Mouse (Mus musculus): ENCODE data around the gene Ptrh2. TPM values are rescaled to one million over a fixed set of nuclear protein-coding genes. Genes with fewer than 3 reads are reported as not detected.

Gene Ptrh2
- total RNA-seq, 2 experiments from 2014 or later: 9.9 to 10.2 TPM

DNA sequence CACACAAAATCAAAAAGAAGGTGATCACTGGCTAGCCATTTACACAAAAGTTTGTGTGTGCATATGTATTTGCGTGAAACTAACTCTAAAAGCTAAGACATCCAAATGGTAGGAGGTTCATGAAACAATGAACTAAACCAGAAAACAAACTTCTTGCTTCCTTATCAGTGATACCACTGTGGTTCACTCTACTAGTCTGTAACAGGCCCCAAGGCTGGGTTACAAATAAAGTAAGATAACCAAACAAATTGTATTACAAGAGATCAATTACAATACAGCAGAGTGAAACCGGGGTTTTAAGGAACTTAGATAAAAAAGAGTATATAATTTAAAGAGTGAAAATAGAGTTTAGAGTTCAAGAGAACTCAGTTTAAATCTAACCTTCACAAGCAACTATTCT is 16.2 kb upstream of the Ptrh2 start:
- DNase-seq (ENCODE audit: low spot score in 2 of 2): no peak

DNA sequence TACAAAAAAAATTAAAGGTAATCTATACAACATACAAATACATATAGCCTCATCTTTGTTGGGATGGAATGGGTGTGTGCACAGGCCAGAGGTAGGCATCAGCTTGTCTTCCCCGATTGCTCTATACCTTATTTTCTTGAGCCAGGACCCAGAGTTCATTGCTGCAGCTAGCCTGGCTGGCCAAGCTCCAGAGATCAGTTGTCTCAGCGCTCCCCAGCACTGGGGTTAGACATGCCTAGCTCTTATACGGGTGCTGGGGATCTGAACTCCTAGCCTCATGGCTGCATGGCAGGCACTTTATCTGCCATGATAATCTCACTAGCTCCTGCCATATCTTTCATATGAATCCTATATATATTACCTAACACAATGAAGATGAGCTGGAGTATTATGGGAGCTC is 15.6 kb upstream of the Ptrh2 start:
- DNase-seq (ENCODE audit: low spot score in 2 of 2): no peak

- peak in 1 of 2 experiments; percentile 37 for DNase-seq (ENCODE audit: low spot score in 2 of 2)
Observed at GRCm38 (mm10) chr11:86671041-86671675, 12.6 kb upstream of the Ptrh2 start.

GRCm38 (mm10) chr11:86672772-86673171 is 11.0 kb upstream of the Ptrh2 start:
- no peak for DNase-seq (ENCODE audit: low spot score in 2 of 2)

- no peak for DNase-seq (ENCODE audit: low spot score in 2 of 2)
Observed at GRCm38 (mm10) chr11:86675520-86675919, 8.3 kb upstream of the Ptrh2 start.

DNA sequence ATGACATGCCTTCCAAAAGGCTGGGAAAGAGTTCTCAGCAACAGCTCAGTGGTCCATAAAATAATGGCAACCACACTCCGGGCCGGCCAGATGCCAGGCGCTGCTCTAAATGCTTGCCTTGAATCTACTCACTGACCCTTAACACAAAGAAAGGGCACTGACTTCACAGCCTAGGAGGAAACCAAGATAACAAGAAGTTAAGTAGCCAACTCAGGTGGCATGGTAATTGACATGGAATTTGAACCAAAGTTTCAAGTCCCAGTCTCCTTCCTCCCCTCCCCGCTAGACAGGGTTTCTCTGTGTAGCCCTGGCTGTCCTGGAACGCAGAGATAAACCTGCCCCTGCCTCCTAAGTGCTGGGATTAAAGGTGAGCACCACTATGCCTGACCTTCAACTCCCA is 4.8 kb upstream of the Ptrh2 start:
- no peak for DNase-seq (ENCODE audit: low spot score in 2 of 2)

DNA sequence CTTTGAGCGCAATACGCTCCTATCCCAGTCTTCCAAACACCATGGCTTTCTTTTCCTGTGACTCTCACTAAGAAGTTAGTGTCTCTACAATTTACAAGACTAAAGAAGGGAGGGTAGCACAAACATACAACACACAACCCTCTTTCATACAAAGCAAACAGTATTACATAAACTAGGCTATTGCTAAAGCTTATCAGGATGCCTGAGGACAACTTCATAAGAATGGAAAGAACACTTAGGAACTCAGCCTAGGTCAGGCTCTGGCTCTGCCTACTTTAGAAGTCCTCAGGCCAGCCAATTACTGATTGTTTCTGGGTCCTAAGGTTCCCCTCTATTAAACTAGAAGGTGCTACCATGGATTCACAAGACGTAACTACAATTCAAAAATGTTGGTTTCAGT is 3.1 kb upstream of the Ptrh2 start:
- DNase-seq (ENCODE audit: low spot score in 2 of 2): no peak

- no peak for DNase-seq (ENCODE audit: low spot score in 2 of 2)
Observed at GRCm38 (mm10) chr11:86681423-86681822, 2.4 kb upstream of the Ptrh2 start.

GRCm38 (mm10) chr11:86682861-86683260 is 924 bp upstream of the Ptrh2 start:
- DNase-seq (ENCODE audit: low spot score in 2 of 2): no peak

GRCm38 (mm10) chr11:86684126-86685012 is 584 bp downstream of the Ptrh2 start:
- DNase-seq (ENCODE audit: low spot score in 2 of 2): no peak

- no peak for DNase-seq (ENCODE audit: low spot score in 2 of 2)
Observed at GRCm38 (mm10) chr11:86685366-86685765, 1.6 kb downstream of the Ptrh2 start.

GRCm38 (mm10) chr11:86690383-86690782 is 6.6 kb downstream of the Ptrh2 start:
- DNase-seq (ENCODE audit: low spot score in 2 of 2): no peak

DNA sequence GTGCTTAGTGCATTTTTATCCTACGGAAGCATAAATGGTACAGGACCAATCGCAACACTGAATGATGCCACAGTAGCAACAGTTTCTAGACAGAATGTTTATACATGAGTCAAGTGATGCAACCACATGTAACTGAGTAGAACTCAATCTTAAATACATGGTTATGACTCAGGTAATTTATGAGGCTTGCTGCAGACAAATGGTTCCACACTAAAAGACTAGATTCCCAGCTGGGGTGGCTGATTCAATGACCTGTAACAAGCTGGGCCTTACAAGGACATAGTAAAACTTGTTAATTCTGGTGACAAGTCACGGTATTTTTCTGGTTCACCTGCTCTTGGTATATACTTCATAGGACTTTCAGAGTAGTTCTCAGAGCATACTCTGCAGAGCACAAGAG is 7.7 kb downstream of the Ptrh2 start:
- no peak for DNase-seq (ENCODE audit: low spot score in 2 of 2)

DNA sequence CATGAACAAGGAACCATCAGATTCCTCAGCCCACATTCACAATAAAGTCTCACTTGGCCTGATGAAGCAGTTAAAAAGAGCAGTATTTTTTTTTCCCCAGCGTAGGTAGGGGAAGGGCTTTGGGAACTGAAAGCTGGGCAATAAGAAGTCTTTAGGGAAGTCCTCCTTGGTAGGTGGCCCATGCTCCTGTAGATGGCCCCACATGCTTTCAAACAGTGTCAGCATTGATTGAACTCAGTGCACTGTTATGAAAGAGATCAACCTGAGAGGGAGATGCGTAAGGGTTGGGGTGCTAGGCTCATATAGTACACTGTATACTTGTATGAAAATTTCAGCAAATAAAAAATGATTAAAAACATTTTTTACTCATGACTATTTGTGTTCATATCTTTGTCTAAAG is 8.2 kb downstream of the Ptrh2 start:
- no peak for DNase-seq (ENCODE audit: low spot score in 2 of 2)

DNA sequence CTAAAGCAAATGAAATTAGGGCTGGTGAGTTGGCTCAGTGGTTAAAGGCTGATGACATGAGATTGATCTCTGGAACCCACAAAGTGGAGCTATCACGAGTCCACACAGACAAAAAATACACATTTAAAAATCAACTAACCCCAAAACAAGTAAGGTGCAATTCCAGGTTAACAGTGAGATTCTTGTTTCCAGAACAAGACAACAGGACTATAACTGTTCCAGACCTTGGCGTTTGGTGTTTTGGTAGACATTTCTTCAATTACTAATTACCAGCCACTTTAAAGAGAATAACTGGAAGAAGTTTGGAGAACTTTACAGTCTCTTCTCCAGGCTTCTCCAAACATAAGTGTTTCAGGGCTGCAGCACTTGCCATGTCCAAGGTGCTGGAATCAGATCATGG is 8.8 kb downstream of the Ptrh2 start:
- no peak for DNase-seq (ENCODE audit: low spot score in 2 of 2)

DNA sequence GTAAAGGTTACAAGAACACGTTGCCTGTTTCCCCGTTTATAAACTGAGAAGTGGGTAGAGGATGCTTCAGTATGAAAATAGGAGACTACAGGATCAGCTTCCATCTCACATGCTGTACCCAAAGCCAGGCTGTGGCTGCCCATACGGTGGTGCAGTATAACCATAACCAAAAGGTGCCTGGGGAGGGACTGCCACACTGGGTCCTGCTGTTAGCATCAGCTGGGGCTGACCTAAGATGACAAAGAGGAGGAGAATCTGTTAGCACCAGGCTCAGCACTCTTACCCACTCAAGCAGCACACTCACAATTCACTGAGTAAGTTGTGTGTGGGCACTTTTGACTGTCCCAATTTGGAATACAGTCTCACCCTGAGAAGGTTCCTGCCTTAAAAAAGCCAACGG is 11.7 kb downstream of the Ptrh2 start:
- DNase-seq (ENCODE audit: low spot score in 2 of 2): no peak

DNA sequence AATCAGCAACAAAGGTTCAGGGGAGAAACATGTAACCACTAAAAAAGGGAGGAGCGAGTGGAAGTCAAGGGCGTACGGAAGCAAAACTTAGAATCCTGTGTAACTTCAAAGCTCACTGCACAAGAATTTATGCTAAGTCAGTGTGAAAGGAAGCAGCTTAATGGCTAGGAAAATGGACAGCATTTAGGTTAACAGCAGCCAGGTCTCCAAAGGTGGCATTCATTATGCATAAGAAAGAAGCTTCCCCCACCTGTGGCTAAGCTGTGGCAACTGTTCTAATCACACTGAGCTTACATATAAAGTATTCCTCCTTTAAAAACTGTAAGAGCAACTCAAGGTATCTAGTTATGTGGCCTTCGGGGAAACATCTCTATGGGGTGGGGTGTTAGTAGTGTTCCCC is 17.4 kb downstream of the Ptrh2 start:
- no peak for DNase-seq (ENCODE audit: low spot score in 2 of 2)

DNA sequence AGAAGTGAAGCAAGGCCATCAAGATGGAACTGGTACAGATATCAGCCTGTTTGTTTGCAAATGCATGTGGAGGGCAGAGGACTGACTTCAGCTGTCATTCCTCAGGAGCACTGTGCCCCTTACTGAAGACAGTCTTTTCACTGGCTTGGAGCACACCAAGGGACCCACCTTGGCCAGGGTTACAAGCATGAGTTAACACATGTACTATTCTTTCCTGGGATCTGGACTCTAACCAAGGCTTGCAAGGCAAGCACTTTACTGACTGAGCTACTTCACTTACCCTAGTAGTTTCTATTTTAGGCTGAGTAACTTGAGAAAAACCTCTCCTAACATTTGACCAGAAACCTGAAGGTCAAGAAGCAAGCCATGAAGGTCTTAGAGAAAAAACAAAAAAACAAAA is 30.8 kb downstream of the Ptrh2 start:
- DNase-seq (ENCODE audit: low spot score in 2 of 2): no peak

DNA sequence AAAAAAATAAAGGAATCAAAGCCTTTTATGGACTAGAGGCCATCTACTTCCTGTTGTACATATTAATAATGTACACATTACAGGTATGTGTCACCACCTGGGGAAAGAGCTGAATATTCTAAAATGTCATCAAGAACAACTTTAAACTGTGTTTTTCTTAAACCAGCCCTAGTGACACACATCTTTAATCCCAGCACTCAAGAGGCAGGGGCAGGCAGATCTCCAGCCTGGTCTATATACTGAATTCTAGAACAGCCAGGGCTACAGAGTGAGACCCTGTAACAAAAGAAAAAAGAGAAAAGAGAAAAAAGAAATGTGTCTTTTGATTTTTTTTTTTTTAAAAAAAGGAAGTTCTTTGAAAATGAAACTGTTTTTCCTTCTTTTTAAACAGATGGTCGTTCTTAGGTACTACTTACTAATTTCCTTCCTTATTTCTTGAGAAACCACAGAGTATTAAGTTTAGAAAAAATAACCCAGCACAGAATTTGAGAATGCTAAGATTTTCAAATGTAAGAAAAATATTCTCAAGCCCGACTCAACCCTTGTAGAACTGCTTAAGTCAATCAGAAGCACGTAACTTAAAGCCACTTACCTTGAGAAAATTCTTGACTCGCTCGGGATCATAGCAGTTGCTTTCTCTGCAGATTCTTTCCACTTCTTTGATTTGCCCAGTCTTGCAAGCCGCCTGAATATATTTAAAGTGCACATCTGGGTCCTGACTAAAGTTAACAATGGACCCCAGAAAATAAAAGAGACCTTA is 33.7 kb downstream of the Ptrh2 start:
- no peak for DNase-seq (ENCODE audit: low spot score in 2 of 2)

DNA sequence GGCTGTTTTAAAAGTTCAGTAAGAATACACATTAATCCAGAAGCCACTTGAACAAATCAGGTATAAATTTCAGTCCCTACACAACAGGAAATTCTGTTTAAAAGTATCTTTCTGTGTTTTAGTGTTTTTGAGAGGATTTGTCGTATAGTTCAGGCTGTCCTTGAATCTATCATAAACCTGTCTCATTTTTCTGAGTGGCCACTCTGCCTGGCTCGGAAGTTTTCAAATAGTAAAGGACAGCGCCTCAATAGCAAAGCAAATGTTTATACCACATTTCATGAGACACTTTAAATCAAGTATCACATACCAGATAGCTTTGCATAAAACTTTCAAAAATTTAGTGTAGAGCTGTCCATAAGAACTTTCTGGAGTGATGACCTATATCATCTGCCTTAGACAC is 34.6 kb downstream of the Ptrh2 start:
- DNase-seq (ENCODE audit: low spot score in 2 of 2): no peak

- DNase-seq (ENCODE audit: low spot score in 2 of 2): no peak
Observed at GRCm38 (mm10) chr11:86719390-86719789, 35.6 kb downstream of the Ptrh2 start.

- no peak for DNase-seq (ENCODE audit: low spot score in 2 of 2)
Observed at GRCm38 (mm10) chr11:86724004-86724403, 40.2 kb downstream of the Ptrh2 start.

Measured in layer of hippocampus, postnatal 14 days (tissue).